Mouse (Mus musculus): Measurements from ENCODE around the gene Bnip2.

- TF ChIP-seq EP300 (IDR thresholded peaks at IDR 0.05; ENCODE audit: insufficient read depth, low read depth, low read length) = no peak
- TF ChIP-seq CTCF (IDR thresholded peaks at IDR 0.05; ENCODE audit: low read depth, low read length) = no peak
- no peak for TF ChIP-seq POLR2A (IDR thresholded peaks at IDR 0.05; ENCODE audit: insufficient read depth, low read length)
Observed at GRCm38 (mm10) chr9:70052730-70053129, 63.5 kb downstream of the Bnip2 start.
